Mouse (Mus musculus) forebrain, postnatal 0 days (tissue): Measurements from ENCODE around the gene Tub. TPM values are rescaled to one million over a fixed set of nuclear protein-coding genes. Genes with fewer than 3 reads are reported as not detected.

Experiments used
- ATAC-seq: fragments of 200-750 bp; cut with Nextera tagmentation; 2 replicates; pipeline ENCODE4 v1.8.0; 2017; ENCODE audit warnings: mild to moderate bottlenecking, moderate library complexity
- DNase-seq: peaks from one replicate; pipeline ENCODE4 v3.0.0-alpha.2; 2015
- H3K27ac ChIP-seq: fragments of 300-500 bp; sonication (generic); 2 replicates; pipeline ENCODE4 v1.5.1; 2014; ENCODE audit warnings: low read depth, mild to moderate bottlenecking, antibody characterized with exemption, low read length, moderate library complexity, mixed read lengths
- H3K27me3 ChIP-seq: fragments of 300-500 bp; sonication (generic); 2 replicates; pipeline ENCODE4 v1.6.1; 2014; ENCODE audit warnings: mild to moderate bottlenecking, low read length, mixed read lengths; ENCODE audit not compliant: insufficient read depth
- H3K36me3 ChIP-seq: fragments of 300-500 bp; sonication (generic); 2 replicates; pipeline ENCODE4 v1.6.1; 2014; ENCODE audit warnings: mild to moderate bottlenecking, moderate library complexity; ENCODE audit not compliant: insufficient read depth
- H3K4me1 ChIP-seq: fragments of 300-500 bp; sonication (generic); 2 replicates; pipeline ENCODE4 v1.6.1; 2014; ENCODE audit warnings: antibody characterized with exemption; ENCODE audit not compliant: insufficient read depth
- H3K4me2 ChIP-seq: fragments of 300-500 bp; sonication (generic); 2 replicates; pipeline ENCODE4 v1.6.1; 2014; ENCODE audit warnings: low read depth, mild to moderate bottlenecking, moderate library complexity
- H3K4me3 ChIP-seq: fragments of 300-500 bp; sonication (generic); 2 replicates; pipeline ENCODE4 v1.5.1; 2014; ENCODE audit warnings: low read depth, low read length, mixed read lengths
- H3K9ac ChIP-seq: fragments of 300-500 bp; sonication (generic); 2 replicates; pipeline ENCODE4 v1.6.1; 2014; ENCODE audit warnings: mild to moderate bottlenecking
- H3K9me3 ChIP-seq: fragments of 300-500 bp; sonication (generic); 2 replicates; pipeline ENCODE4 v1.6.1; 2016; ENCODE audit warnings: low read length
- CTCF ChIP-seq: sonication (generic); IDR thresholded peaks from 2 replicates; pipeline ENCODE4 v1.5.1; 2016; ENCODE audit warnings: antibody characterized with exemption, control low read depth, low read depth
- WGBS: fragments of 180-500 bp; shearing (Covaris S2); extraction: QIAGEN DNeasy Blood & Tissue Kit; methylation state at CpG from one replicate; pipeline ENCODE4 v1.1.7; 2014; 5-methylcytosine and 5-hydroxymethylcytosine counted together
- polyA plus RNA-seq: library from polyadenylated mRNA; unstranded; fragments of >200 nt; fragmentation: Nextera tagmentation; extraction: Ambion mirVana; gene quantifications from 2 replicates; pipeline ENCODE4 v1.2.1, GENCODE M21; 2015
- total RNA-seq: library from RNA; depleted of rRNA; stranded (reverse); fragments of >200 nt; gene quantifications from 2 replicates; pipeline ENCODE4 v1.2.3, GENCODE M21; 2014

The Tub gene
- total and polyA plus RNA-seq, 2 experiments from 2014 or later = 39.1 to 188 TPM

DNA sequence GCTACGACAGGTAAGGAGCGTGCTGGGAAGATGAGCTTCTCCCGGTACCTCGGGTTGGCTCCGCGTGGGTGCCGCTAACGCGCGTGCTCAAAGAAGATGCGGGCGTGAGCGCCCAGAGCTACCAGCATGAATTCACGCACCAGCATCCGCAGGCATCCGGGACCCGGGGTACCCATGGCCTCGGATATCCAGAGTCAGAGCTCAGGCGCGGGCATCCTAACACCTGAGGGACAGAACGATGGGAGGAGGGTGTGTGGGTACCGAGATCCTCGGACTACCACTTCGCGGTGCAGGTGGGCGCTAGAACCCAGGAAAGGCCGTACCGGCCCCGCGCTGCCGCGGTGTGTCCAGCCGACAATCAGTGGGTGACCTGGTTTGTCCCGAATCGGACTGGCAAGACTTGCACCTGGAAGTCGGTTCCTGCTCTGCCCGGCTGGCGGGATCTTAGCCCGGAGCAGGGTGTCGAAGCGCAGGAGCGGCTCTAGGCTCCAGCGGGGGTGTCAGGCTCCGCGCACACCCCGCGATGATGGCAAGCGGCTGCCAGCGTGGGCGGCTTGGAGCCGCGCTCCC lies 709 bp downstream of the Tub start:
- Histone ChIP-seq H3K27ac (peak overlapping the region; percentile 90), H3K4me2 (peak overlapping the region; percentile 84), H3K9ac (peak overlapping the region; percentile 76), H3K36me3 (peaks cover 4% of the 10 kb centered on the region; the same call in 1 of the 2 replicates), H3K4me3 (peak overlapping the region; percentile 65), H3K27me3 (peaks cover 11% of the 10 kb centered on the region; the same call in 1 of the 2 replicates), H3K4me1 (no peaks in the 10 kb centered on the region), H3K9me3 (no peaks in the 10 kb centered on the region)
- peak; percentile 81 for ATAC-seq
- peak; percentile 85 for DNase-seq
- TF ChIP-seq CTCF = no peak
- under 1% methylated on average over 52 of the region's 52 CpGs for WGBS

DNA sequence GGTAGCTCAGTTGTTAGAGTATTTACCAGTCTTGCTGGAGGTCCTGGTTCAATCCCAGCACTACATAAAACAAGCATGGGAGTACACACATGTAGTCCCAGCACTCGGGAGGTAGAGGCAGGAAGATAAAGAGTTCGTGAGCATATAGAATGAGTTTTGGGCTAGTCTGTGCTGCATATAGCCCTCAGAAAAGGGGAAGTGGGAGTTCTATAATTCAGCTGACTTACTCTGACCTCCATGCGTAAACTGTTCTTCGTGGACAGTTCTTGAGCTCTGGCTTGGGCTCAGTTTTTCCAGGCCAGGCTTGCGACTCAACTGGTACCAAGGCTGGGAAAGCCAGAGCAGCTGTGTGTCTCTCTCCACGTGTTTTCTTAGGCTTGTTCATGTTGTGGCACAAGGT lies 2.7 kb downstream of the Tub start:
- Histone ChIP-seq H3K9me3 (no peaks in the 10 kb centered on the region), H3K36me3 (no peaks in the 10 kb centered on the region), H3K4me2 (no peak overlapping the region), H3K4me3 (no peak overlapping the region), H3K4me1 (no peaks in the 10 kb centered on the region), H3K27me3 (peaks cover 11% of the 10 kb centered on the region; the same call in 1 of the 2 replicates), H3K9ac (no peak overlapping the region), H3K27ac (no peak overlapping the region)
- TF ChIP-seq CTCF = no peak
- DNase-seq = no peak
- WGBS = 83% methylated on average over 6 of the region's 6 CpGs
- ATAC-seq = no peak

DNA sequence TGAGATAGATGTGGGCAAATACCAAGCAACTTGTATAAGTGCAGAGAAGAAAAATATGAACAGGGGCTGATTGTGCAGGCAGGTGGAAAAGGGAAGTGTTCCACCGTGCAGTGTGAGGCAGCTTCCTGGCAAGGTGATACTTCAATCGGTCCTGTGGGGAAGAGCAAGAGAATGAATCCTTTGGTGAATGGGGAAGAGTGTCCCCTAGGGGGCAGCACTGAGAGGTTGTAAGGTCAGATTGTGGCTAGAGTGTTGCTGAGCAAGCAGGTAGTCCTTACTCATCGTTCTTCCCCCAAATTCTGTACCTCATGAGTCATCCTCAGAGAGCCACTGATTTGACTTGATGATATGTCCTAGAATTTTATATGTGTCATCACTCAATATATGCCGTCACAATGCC lies 4.0 kb downstream of the Tub start:
- Histone ChIP-seq H3K4me2 (no peak overlapping the region), H3K9ac (no peak overlapping the region), H3K4me3 (no peak overlapping the region), H3K27me3 (peaks cover 11% of the 10 kb centered on the region; the same call in 1 of the 2 replicates), H3K27ac (no peak overlapping the region), H3K9me3 (no peaks in the 10 kb centered on the region), H3K36me3 (no peaks in the 10 kb centered on the region), H3K4me1 (no peaks in the 10 kb centered on the region)
- TF ChIP-seq CTCF = peak; percentile 62
- DNase-seq = no peak
- WGBS = 55% methylated on average over 4 of the region's 4 CpGs
- ATAC-seq = no peak

DNA sequence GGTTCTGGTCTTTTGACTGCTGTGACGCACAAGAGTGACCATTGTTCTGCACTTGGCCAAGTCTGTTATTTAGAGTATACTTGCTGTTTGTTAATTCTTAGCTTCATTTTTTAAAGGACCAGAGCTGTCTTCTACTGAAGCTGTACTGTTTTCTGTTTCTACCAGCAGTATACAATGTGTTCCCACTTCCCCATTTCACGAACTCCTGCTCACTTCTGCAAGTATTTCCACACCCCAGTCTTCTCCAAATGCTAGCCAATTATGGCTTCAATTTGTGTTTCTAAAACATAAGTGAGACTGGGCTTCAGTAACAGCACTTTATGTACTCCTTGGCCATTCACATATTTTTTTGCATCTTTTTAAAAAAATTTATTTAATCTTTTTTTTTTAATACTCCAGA lies 7.6 kb downstream of the Tub start:
- 70% methylated on average over 2 of the region's 2 CpGs for WGBS
- H3K4me1 ChIP-seq = no peaks in the 10 kb centered on the region
- H3K9ac ChIP-seq = no peak overlapping the region
- DNase-seq = no peak
- no peak for ATAC-seq
- no peaks in the 10 kb centered on the region for H3K9me3 ChIP-seq
- H3K27me3 ChIP-seq = no peaks in the 10 kb centered on the region
- TF ChIP-seq CTCF = no peak
- no peaks in the 10 kb centered on the region for H3K36me3 ChIP-seq
- H3K4me3 ChIP-seq = no peak overlapping the region
- no peak overlapping the region for H3K4me2 ChIP-seq
- no peak overlapping the region for H3K27ac ChIP-seq

DNA sequence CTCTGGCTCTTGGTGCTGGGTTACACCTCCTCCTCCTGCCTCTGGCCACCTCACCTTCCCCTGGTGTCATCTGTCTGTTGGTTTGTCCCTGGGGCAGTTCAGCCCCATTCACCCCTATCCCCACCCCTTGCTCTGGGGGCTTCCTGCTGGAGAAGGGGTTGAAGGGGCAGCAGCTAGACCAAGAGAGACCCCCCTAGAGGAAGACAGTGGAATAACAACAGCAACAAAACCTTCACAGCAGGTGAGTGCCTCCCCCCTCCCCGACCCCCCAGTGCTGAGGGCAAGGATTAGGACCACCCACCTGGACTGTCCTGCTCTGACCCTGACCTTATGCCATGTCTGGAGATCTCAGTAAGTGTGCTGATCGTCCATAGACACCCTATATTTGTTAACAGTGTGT lies 15.8 kb downstream of the Tub start:
- Histone ChIP-seq H3K9ac (no peak overlapping the region), H3K27me3 (no peaks in the 10 kb centered on the region), H3K4me3 (no peak overlapping the region), H3K4me1 (no peaks in the 10 kb centered on the region), H3K36me3 (no peaks in the 10 kb centered on the region), H3K4me2 (no peak overlapping the region), H3K27ac (no peak overlapping the region), H3K9me3 (no peaks in the 10 kb centered on the region)
- DNase-seq (no peak), ATAC-seq (no peak)
- 20% methylated on average over 2 of the region's 2 CpGs for WGBS
- TF ChIP-seq CTCF = peak; percentile 33

DNA sequence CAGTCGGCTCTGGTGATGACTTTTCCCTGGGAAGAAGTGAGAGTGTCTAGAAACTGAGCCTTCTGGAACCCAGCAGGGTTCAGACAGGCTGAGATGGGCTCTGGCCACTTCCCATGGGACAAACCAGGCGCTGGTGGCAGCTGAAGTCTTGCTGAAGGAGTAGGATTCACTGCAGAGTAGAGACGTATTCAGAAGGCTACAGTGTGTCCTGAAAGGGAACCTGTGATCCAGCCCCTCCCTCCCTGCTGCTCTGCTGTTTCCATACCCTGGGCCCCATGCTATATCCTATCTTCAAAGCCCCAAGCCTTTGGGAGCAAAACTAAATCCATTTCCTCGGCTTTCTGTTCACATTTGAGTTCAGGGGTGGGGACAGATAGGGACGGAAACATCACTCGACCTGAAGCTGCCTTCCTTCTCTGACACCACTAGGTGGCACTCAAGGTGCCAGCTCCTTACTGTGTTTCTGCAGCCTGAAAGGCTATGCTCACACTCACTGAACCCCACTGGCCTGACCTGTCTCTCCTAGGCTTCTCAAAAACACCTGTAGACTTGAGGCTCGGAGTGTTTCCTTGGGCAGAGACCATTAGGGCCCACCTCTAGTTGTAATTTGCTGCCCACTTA lies 16.7 kb downstream of the Tub start:
- ATAC-seq (peak; percentile 83), DNase-seq (peak; percentile 84)
- Histone ChIP-seq H3K9me3 (no peaks in the 10 kb centered on the region), H3K36me3 (no peaks in the 10 kb centered on the region), H3K9ac (no peak overlapping the region), H3K27ac (no peak overlapping the region), H3K4me3 (no peak overlapping the region), H3K27me3 (no peaks in the 10 kb centered on the region), H3K4me1 (peaks cover 4% of the 10 kb centered on the region), H3K4me2 (no peak overlapping the region)
- peak; percentile 94 for TF ChIP-seq CTCF
- WGBS = 31% methylated on average over 7 of the region's 7 CpGs

DNA sequence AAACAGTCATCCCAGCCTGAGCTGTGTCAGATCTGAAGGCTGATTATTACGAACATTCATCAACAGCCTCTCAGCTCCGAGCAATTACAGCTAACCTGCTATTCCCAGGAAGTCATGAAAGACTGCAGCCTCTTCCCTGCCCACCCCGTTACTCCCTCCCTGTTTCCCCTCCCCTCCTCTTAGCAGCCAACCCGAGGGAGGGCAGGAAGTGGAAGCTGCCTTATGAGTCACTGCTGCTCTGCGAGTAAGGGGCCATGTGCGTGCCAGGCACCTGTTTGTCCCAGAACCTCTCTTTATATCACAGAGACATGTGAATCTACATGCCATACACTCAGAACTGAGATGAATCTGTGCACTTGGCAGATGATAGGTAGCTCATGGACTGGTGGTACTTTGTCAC lies 18.1 kb downstream of the Tub start:
- Histone ChIP-seq H3K4me2 (no peak overlapping the region), H3K36me3 (no peaks in the 10 kb centered on the region), H3K4me3 (no peak overlapping the region), H3K4me1 (peaks cover 12% of the 10 kb centered on the region), H3K27me3 (no peaks in the 10 kb centered on the region), H3K27ac (no peak overlapping the region), H3K9me3 (no peaks in the 10 kb centered on the region), H3K9ac (no peak overlapping the region)
- 51% methylated on average over 6 of the region's 6 CpGs for WGBS
- TF ChIP-seq CTCF = no peak
- ATAC-seq (peak; percentile 42), DNase-seq (peak; percentile 28)
